Mouse (Mus musculus) cerebellum, postnatal 14 days (tissue): ENCODE measurements around the gene Cysrt1.

ENCODE experiments used
- DNase-seq, 2 experiments: peaks; one replicate each; pipeline ENCODE4 v3.0.0; 2021; ENCODE audit warnings: mixed read lengths in 2 of 2

Gene Cysrt1

GRCm38 (mm10) chr2:25203631-25204214 lies 38.5 kb downstream of the Cysrt1 start:
- peak in 1 of 2 experiments; percentile 48 for DNase-seq

GRCm38 (mm10) chr2:25200631-25201030 lies 41.6 kb downstream of the Cysrt1 start:
- no peak for DNase-seq

- DNase-seq, result no peak
These were observed 44.3 kb downstream of the Cysrt1 start for GRCm38 (mm10) chr2:25197946-25198345.

- no peak for DNase-seq
These were observed 45.1 kb downstream of the Cysrt1 start for GRCm38 (mm10) chr2:25197191-25197590.

DNA sequence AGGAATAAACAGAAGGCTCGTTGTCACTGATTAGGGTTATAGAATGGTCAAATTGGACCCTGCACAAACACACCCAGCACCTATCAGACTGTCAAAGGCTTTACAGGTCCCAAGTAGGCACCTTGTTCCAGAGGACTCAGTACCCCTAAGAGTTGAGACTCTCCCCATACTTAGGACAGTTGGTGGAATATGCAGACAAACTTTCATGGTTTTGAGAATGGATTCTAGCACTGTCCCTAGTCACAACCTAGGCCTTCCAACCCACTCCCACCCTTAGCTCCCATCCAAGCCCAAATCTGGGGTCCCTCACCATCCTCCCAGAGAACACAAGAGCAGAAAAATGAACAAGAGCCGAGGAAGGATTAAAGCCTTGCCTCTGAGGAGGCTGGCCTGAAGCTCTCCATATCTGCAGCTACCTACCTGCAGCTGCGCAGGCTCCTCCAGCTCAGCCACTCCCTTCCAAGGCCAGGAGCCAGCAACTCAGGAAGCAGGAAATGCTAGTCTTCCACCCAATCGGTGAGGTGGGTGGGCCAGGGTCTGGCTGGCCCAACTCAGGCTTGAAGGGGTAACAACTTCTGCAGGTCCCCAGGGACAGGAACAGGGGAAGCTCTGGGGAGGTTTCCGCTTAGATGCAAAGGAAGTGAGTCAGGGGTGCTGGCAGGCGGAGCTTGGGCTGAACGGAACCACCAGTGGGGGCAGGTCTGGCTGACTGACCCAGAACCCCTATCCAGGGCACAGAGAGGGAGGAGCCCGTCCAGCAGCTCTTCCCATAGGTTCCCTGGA lies 45.9 kb downstream of the Cysrt1 start, which contains the start of gene Tor4a:
TSS of gene Tor4a (minus strand) at position 715 of the 783 bp plus-strand sequence.
- DNase-seq, result no peak

DNA sequence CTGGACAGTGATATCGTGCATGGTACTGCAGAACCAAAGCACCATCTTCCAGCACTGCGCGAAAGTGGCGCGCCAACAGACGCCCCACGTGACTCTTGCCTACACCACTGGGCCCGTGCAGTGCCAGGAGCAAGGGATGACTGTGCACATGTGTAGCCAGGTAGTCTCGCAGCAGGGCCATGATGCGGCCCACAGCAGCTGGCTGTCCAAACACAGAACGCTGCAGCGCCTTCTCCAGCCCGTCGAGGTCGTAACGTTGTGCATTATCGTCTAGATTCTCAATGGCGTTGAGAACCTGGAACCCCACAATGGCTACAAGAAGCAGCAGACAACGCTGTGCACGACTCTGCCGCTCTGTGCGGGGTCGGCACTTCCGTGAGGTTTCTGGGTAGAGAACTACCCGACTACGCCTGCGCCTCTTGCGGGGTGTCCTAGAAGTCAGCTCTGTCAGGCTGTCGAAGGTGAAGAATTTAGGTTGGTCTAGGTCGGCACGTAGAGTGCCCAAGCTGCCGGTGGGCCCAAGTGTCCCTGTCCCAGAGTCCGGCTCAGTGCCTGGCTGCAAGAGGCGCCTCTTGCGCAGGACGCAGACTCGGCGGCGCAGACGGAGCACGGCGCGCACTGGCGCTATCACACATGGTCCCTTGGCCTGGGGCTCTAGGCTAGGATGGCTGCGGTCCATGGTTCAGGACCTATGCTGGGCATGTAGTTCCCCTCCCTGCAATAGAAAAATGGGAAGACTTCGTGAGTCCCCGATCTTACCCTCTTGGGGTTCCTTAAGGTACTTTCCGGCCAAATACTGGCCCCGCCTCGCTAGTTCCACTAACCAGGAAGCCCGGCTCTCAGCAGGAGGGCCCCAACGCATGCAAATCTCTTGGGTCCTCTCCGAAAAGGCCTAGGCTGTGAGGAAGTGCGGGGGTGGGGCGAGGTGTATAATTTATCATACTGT lies 46.8 kb downstream of the Cysrt1 start:
- DNase-seq, result no peak

GRCm38 (mm10) chr2:25194486-25195171 lies 47.6 kb downstream of the Cysrt1 start:
- peak in 1 of 2 experiments; percentile 12 for DNase-seq

DNA sequence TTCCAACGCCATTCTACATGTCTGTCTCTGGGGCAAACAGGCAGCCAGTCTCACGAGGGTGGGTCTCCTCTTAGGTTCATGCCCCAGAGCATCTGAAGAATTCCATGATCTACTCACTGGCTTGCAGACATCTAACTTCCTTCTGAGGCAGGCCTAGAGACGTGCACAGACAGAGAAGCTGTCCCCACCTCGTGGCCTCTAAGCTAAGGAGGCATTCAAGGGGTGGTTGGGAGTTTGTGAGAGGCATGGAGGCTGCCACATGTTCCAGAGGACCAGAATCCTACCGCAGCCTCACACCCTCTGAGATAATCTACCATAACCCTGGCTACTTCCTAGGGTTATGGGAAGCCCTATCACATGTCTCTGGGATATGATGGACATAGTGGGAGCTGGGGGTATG lies 48.2 kb downstream of the Cysrt1 start:
- DNase-seq, result no peak

- DNase-seq, result peak; percentile 89 to 91
These were observed 48.9 kb downstream of the Cysrt1 start for GRCm38 (mm10) chr2:25193330-25193770.
